Mouse (Mus musculus) thymus, postnatal 14 days (tissue): ENCODE measurements around the gene Zfp945.
"Not testable (repeated sequence)": the region's sequence is repeated elsewhere in the genome, so short reads cannot be mapped to it uniquely, and the experiment has no call there.

Experiments used
- DNase-seq: peaks from one replicate; pipeline ENCODE4 v3.0.0; 2021

Zfp945 gene

GRCm38 (mm10) chr17:22866845-22867481 is at the start of gene Zfp945:
TSS of gene Zfp945 (minus strand) at chr17:22867134.
- peak; percentile 55 for DNase-seq

DNA sequence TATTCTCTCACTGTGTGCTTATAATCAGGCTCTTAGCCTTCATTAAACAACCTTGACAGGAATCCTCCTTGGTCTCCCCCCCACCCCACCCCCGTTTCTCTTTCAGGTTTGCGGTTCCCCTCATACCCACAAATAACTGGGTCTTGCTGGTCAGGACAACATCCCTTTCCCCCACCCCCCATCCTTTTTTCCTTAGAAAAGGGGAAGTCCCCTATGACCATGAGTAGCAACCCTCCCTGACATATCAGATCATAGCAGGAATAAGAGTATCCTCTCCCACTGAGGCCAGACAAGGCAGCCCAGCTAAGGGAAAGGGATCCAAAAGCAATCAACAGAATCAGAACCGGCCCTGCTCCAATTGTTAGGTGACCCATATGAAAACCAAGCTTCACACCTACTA is 21.4 kb upstream of the Zfp945 start:
- DNase-seq, result no peak

DNA sequence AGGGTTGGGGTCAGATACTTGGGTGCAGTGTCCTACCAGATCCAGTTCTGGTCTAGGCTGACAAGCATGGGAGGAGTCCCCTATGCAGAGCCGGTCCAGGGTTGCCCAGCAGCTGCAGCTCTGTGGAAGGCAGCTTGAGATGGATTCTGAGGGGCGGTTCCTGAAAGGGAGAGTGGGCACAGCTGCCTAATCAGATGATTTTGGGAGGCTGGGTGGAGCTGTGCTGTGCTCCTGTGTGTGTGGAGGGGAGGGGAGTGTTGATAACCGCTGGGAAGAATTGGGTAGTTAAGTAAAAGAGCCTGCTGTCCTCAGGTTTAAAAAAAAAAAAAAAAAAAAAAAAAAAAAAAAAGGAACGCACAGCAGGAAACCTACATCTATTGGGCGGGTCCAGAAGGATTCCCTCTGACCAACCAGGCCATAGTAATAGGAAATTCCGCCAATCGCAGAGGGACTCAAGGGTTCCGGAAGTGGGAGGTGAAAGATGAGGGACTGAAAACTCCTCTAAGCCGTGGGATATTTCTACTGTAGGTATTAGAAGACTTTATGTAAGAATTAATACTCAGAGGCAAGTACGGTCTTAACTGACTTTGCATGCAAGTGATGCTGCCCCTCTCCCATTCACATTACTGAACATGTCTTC is 17.2 kb upstream of the Zfp945 start:
- no peak for DNase-seq

DNA sequence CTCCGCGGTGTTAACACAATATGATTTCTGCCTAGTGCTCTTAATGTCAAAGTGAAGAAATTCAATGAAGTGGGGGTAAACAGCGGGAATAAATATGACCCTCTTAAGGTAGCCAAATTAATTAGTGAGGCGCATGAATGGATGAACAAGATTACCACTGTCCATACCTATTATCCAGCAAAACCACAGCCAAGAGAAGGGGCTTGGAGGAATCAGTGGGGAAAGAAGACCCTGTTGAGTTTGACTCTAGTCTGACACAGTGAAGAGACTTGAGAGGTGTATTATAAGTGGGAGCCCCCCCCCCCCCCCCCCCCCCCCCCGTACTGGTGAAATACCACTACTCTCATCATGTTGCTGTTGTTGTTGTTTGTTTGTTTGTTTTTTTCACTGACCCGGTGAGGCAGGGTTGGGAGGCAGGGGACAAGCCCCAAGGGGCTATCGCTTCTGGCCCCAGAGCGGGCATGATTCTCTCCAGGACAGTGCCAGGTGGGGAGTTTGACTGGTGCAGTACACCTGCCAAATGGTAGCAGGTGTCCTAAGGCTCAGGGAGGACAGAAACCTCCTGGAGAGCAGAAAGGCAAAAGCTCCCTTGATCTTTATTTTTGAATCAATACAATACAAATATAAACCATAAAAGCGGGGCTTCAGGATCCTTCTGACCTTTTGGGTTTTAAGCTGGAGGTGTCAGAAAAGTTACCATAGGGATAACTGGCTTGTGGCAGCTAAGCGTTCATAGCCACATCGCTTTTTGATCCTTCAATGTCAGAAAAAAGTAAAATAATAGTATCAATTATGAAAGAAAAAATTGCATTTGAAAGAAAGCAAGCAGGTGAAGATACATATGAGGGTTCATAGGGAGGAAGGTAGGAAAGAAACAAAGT is 10.7 kb upstream of the Zfp945 start:
- no peak for DNase-seq

GRCm38 (mm10) chr17:22876316-22876715 is 9.4 kb upstream of the Zfp945 start:
- DNase-seq, result no peak

DNA sequence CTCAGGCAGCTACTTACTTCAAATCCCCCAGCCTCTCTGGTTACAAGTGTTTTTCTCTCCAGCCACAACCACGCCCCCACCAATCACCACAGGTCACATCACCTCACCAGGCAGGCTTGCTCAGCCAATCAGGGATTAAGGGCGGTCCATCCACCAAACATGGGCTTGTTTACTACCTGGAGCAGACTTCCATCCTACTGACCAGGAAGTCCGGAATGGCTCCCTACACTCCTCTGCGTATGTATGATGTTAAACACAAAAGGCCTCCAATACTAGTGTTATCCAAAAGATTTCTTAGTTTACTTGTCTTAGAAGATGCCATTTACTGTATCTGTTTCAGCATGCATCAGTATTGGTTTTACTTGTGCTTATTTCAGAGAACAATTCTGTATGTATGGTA is 8.6 kb upstream of the Zfp945 start:
- DNase-seq, result not testable (repeated sequence)

- peak; percentile 4 for DNase-seq
Observed at GRCm38 (mm10) chr17:22866421-22866844, 501 bp downstream of the Zfp945 start.

DNA sequence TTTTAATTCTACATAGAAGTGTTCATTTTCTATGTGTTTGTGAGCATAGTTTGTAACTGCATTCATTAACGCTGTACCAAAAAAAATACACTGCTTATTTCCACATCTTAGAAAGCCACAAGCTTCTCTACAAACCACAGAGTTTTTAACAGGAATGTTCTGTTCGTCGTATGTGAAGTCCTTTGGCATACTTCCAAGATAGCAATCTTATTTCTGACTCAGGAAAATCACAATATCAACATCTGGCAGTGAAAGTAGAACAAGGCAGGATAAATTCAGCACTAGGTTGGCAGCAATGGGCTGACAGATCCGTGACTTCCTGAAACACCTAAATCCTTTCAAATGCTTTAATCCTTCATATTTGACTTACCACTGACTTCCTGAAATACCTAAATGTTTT is 45.8 kb downstream of the Zfp945 start:
- no peak for DNase-seq

DNA sequence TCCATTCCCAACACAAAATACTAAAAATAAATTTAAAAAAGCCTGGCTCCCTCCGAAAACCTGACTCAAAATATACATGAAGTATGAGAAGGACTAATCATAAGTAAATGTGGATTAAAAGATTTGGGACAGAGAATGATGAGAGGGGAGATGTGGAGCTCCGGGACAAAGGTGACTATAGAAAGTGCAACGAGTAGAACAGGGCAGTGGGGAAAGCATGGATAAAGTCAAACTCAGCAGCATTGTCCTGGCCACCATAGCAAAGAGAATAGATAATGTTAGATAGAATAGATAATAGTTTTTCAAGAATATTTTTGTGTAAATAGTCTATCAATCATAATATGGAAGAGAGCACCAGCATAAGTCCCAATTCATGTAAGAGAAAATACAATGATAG is 48.7 kb downstream of the Zfp945 start:
- no peak for DNase-seq

DNA sequence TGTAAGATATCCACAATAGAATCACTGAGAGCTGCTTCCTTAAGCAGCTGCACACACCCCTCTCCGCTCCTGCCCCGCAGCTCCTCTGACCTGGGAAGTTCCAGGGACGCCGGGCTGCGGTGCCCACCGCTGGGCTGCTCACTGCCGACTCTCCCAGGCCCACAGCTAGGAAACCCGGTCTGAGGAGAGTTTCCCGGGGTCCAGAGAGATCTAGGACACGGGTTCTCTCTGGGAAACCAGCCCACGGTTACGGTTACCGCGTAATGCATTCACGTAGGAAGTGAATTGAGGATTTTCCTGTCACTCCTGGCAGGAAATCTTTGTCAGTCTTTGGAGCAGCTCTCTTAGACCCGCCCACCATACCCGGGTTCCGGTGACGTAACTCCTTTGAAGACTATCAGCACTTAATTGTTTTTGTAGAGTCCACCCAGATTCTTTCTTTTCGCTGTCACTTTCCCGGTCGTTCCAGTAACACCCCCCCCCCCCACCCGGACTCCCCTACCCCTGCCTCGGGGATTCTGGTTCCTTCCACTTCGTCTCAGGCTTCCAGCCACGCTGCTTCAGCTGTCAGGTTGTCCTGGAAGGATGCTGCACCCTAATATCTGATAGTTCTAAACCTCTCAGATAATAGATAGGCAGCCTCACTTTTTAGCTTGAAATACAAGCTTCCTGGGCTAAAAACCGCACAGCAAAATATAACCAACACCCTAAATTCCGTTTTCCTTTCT is 49.3 kb downstream of the Zfp945 start:
- peak; percentile 21 for DNase-seq

GRCm38 (mm10) chr17:22799707-22800106 is 67.2 kb downstream of the Zfp945 start:
- peak; percentile 18 for DNase-seq
